Mouse (Mus musculus): Measurements from ENCODE around the gene Rrbp1. TPM values are rescaled to one million over a fixed set of nuclear protein-coding genes. Genes with fewer than 3 reads are reported as not detected.

The Rrbp1 gene
- total RNA-seq (2022) = 100 to 1,000 TPM; 109 to 128 (median 115) TPM

- peak; percentile 98 for DNase-seq (ENCODE audit: low spot score)
Observed at GRCm38 (mm10) chr2:144011080-144011551, at the start of gene Rrbp1. Gene Rrbp1 (minus strand): TSS chr2:144011263.

- no peak for DNase-seq (ENCODE audit: low spot score)
Observed at GRCm38 (mm10) chr2:144057735-144058134, 46.7 kb upstream of the Rrbp1 start.

GRCm38 (mm10) chr2:144052410-144053065 lies 41.5 kb upstream of the Rrbp1 start:
- DNase-seq (ENCODE audit: low spot score) = peak; percentile 30

DNA sequence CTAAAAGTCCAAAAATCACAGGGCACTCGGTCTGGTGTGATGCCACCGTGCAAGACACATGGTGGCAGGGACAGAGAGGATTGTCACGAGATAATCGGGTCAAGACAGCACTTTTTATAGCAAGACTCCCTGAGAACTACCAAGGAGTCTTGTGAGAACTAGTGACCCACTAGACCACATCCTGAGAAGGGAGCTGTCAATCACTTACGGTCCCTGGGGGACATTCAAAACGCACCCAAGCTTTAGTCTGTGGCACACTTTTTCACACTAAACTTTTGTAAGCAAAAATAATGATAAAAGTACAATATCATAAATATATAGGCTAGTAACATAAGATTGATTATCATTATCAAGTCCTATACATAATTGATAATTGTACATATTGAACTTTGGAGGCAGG lies 39.8 kb upstream of the Rrbp1 start:
- DNase-seq (ENCODE audit: low spot score) = no peak

DNA sequence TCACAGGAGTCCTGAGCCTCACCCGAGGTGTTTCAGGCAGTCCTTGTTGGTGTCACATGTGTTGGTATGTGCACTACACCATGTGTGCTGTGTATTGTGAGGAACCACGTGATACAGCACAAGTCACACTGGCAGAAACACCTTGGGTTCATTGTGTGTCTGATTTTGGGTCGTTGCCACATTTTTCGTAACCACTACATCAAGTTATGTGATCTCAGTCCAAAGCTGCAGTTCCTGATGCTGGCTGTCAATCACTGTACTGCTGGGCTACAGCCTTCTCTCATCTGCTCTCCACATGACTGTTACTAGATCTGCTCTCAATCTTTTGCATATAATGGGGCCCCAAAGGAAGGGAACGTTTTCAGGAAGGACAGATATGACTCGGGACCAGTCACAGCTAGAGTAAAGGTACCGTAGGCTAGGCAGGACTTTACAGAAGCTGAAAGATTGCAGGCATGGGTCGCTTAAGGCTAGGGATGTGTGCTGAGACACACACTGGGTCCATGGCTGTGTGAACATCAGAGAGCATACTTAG lies 39.1 kb upstream of the Rrbp1 start:
- no peak for DNase-seq (ENCODE audit: low spot score)

- DNase-seq (ENCODE audit: low spot score) = no peak
Observed at GRCm38 (mm10) chr2:144046916-144047315, 35.9 kb upstream of the Rrbp1 start.

DNA sequence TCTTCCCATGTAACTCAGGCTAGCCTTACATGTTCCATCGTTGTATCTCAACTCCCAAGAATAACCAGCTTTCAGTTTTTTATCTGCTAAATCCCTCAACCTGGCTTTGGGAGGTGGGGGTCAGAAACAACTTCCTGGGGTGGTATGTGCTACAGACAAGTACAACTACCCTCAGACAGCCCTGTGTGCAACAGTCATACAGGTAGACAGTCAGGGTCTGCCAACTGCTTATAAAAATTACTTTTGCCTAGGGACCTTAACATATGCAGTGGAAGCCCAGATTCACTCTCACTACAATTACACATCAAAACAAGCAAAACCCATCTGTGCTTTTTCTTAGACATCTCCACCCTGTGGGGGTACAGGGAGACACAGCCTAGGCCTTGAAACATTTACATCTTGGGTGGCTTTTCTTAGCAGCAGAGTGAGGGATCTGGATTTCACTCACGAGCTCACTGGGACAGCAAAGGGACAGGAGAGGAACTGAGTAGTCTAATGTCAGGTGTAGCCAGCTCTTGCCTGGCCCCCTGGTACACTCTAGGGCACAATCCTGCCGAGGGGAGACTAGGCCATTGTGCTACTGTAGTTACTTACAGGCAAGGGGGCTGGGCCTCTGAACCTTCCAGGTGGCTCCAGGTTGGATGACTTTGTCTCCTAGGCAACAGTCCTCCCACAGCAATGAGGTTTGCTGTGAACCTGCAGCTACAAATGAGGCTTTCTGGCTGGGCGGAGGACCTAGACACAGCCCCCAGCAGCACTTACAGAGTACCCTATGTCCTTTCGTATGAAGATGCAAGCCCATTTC lies 34.9 kb upstream of the Rrbp1 start:
- DNase-seq (ENCODE audit: low spot score) = no peak

DNA sequence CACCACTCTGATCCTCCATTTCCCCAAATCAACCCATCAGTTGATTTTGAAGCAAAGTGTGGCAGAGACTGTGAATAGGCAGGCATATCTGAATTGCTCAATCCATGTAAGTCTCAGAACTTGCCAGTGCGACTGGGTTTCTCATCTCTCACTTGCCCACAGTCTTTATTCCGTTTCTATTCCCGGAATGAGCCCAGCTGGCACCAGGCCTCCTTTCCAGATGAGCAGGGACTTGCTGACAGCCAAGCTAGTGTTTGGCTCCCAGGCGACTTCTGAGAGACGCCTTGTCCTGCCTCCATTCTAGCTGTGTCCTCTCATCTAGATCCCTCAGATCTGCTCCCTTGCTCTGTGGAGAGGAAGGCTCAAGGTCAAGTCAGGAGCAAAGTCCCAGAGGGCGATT lies 33.7 kb upstream of the Rrbp1 start:
- DNase-seq (ENCODE audit: low spot score) = peak; percentile 40

DNA sequence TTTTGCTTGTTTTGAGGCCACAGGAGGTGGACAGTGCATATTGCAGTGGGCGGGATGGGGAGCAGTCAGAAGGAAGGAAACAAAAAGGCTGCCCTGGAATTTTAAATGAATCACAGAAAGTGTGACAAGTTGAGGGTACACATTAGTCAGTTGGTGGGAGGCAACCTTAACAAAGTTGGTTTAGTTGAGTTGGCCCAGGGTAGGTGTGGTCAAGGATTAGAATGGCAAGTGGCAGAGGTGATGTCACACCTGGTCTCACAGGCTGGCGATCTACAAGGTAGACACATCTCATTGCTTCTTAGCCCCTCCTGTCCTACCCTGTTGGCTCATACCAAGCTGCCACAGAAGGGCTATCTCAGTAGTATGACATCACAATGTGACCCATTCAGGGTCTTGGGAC lies 21.6 kb upstream of the Rrbp1 start, which contains the start of gene Banf2:
Gene Banf2, plus strand, starts transcription at position 396 of the 400 bp plus-strand sequence.
- no peak for DNase-seq (ENCODE audit: low spot score)

DNA sequence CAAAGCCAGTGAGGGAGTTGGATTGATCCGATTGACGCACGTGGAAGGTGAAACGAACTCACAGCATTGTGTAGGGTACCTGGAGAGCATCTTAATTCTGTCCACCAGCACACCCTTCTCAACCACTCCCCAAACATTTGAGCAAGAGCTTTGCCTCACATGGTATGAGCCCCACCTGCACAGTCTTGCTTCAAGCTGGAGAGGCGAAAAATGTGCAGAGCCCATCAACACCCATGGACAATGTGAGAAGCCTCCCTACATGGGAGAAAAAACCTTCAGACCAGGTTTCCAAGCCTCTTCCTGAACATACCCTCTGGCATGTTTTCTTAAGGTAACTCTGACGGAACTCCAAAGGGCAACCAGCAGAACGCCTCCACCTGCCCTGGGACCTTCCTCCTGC lies 19.7 kb upstream of the Rrbp1 start:
- no peak for DNase-seq (ENCODE audit: low spot score)

GRCm38 (mm10) chr2:144026456-144026855 lies 15.4 kb upstream of the Rrbp1 start:
- no peak for DNase-seq (ENCODE audit: low spot score)

DNA sequence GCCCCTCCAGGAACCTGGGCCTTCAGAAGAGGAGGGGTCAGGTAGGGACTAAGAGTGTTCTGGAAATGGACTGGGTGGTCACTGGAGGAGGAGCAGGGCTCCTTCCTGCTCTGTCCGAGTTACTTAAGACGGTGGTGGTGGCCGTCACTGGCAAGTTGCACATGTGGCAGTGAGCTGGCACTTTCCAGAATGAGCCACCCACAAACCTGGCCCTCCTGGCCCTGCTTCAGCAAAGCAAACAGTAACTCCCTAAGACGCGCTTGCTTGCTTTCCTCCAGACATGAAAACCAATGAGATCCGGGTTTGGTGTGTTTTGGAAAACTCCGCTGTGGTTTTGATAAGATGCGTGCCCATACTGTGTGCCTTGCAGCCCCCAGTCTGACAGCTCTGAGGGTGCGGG lies 14.3 kb upstream of the Rrbp1 start:
- no peak for DNase-seq (ENCODE audit: low spot score)

DNA sequence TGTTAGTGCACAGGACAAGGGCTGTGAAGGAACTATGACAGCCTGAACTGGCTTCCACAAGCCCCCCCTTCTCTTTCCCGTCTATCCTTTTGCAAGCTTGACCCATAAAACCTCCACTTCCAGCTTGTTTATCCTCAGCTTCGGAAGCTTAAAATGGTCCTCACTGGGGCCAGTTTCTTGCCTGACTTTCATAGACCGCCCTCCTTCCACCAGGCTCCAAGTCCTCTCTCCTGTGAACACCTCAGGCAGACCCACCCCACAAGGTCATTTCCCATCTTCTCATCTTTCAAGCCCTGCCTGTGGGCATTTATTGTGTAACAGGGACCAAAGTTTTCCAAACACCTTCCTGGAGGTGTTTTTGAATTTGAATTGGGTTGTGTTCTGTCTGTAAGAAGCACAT lies 11.4 kb upstream of the Rrbp1 start:
- DNase-seq (ENCODE audit: low spot score) = no peak

DNA sequence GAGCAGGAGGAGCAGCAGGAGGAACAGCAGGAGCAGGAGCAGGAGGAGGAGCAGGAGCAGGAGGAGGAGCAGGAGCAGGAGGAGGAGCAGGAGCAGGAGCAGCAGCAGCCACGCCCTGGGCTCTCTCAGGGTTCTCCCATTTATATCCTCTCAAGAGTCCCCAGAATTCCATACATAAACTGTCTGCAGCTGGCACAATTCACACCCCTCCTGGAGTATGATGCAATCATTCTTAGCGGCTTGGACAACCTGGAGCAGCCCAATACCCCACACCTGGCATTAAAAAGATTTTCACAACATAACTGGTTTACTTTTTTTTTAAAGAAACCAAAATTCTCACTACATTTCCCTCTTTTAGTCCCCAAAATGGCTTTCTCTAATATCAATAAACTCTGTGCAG lies 8.9 kb upstream of the Rrbp1 start:
- no peak for DNase-seq (ENCODE audit: low spot score)

GRCm38 (mm10) chr2:144015861-144016260 lies 4.8 kb upstream of the Rrbp1 start:
- no peak for DNase-seq (ENCODE audit: low spot score)

GRCm38 (mm10) chr2:144014481-144014880 lies 3.4 kb upstream of the Rrbp1 start:
- DNase-seq (ENCODE audit: low spot score) = no peak

DNA sequence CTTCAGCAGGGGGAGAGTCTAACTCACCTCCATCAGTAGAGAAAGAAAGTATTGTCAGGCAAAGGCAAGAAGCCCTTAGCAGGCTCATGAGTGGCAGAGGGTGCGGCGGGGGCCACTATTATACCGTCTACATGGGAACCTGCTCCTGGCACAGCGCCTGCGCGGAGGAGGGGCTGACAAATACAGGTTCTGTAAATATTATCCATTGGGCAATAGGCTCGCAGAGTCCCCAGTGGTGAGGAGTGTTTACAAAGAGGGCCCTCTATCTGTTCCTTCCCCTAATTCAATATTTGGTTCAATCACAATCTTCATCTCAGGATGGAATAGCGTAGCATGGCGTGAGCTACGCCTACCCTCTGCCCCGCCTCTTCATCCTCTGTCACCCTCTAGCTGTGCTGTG lies 3.0 kb upstream of the Rrbp1 start:
- DNase-seq (ENCODE audit: low spot score) = no peak

DNA sequence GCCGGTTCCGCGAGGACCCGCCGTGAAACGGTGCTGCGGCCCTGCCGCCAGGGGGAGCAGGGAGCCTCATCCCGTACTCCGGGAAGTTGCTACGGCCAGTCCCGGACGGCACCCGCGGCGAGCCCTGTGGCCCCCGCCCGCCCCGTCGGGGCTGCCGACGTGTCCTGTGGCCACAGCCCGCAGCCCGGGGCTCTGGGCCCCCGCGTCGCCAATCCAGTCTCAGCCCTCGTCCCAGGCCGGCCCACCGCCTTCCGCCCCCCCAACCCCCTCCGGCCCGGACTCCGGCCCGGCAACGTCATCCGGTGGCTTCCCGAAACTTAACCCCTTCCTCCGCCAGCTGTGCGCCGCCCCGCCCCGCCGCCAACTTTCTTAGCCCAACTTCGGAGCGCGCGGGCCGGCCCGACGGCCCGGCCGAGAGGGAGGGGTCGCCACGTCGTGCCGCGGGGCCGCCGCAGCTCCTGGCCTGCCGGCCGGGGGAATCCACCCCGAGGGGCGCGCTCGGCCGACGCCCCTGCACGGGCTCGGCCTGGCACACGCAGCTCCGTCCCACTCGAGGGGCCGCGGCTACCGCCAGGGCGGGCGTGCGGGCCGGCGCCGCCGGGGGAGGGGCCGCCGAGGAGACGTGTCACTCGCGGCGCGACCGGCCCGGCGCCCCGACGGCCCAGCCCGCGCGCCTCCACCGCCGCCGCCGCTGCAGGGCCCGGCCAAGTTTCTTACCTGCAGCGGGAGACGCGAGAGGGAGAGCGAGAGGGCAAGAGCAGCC lies 600 bp downstream of the Rrbp1 start:
- peak; percentile 77 for DNase-seq (ENCODE audit: low spot score)

GRCm38 (mm10) chr2:144009551-144010281 lies 1.3 kb downstream of the Rrbp1 start:
- DNase-seq (ENCODE audit: low spot score) = peak; percentile 62

- DNase-seq (ENCODE audit: low spot score) = no peak
Observed at GRCm38 (mm10) chr2:144009081-144009480, 2.0 kb downstream of the Rrbp1 start.

- DNase-seq (ENCODE audit: low spot score) = no peak
Observed at GRCm38 (mm10) chr2:144007211-144007610, 3.9 kb downstream of the Rrbp1 start.
